Mouse (Mus musculus) embryonic fibroblast, embryonic 13.5 days (primary cell): ENCODE data around the gene Gsk3a.

Experiments used
- CTCF ChIP-seq: IDR thresholded peaks from 2 replicates; pipeline ENCODE4 v1.5.1; 2011; ENCODE audit warnings: mild to moderate bottlenecking, control low read depth, low read length, moderate library complexity, borderline replicate concordance; ENCODE audit not compliant: insufficient read depth
- POLR2A ChIP-seq: IDR thresholded peaks from 2 replicates; pipeline ENCODE4 v1.6.1; 2011; ENCODE audit warnings: low read depth, mild to moderate bottlenecking, control low read depth, low read length, moderate library complexity

- TF ChIP-seq CTCF = no peak
- TF ChIP-seq POLR2A = peak; percentile 45; the same call in 1 of the 2 replicates
Measured at GRCm38 (mm10) chr7:25237249-25238014, at the start of gene Gsk3a.
